Mouse (Mus musculus) heart, postnatal 0 days (tissue): ENCODE results near the gene Zbtb43. TPM values are rescaled to one million over a fixed set of nuclear protein-coding genes. Genes with fewer than 3 reads are reported as not detected.

Source experiments
- ATAC-seq: fragments of 200-750 bp; cut with Nextera tagmentation; 2 replicates; pipeline ENCODE4 v1.8.0; 2017; ENCODE audit warnings: low read depth, moderate number of reproducible peaks, moderate library complexity; ENCODE audit not compliant: insufficient read depth
- DNase-seq: peaks from one replicate; pipeline ENCODE4 v3.0.0-alpha.2; 2016; ENCODE audit warnings: low spot score
- H3K27ac ChIP-seq: fragments of 300-500 bp; sonication (generic); 2 replicates; pipeline ENCODE4 v1.5.1; 2014; ENCODE audit warnings: low read depth, mild to moderate bottlenecking
- H3K27me3 ChIP-seq: fragments of 300-500 bp; sonication (generic); 2 replicates; pipeline ENCODE4 v1.6.1; 2014; ENCODE audit warnings: low read length, mixed read lengths; ENCODE audit not compliant: control insufficient read depth, insufficient read depth
- H3K36me3 ChIP-seq: fragments of 300-500 bp; sonication (generic); replicated peaks from 2 replicates; pipeline ENCODE4 v1.6.1; 2014; ENCODE audit warnings: low read length, mixed read lengths; ENCODE audit not compliant: control insufficient read depth, insufficient read depth
- H3K4me1 ChIP-seq: fragments of 300-500 bp; sonication (generic); 2 replicates; pipeline ENCODE4 v1.6.1; 2014; ENCODE audit warnings: antibody characterized with exemption; ENCODE audit not compliant: control insufficient read depth, insufficient read depth
- H3K4me2 ChIP-seq: fragments of 300-500 bp; sonication (generic); 2 replicates; pipeline ENCODE4 v1.6.1; 2014; ENCODE audit warnings: low read depth, mild to moderate bottlenecking, low read length, moderate library complexity
- H3K4me3 ChIP-seq: fragments of 300-500 bp; sonication (generic); 2 replicates; pipeline ENCODE4 v1.5.1; 2014; ENCODE audit warnings: low read depth, low read length
- H3K9ac ChIP-seq: fragments of 300-500 bp; sonication (generic); replicated peaks from 2 replicates; pipeline ENCODE4 v1.6.1; 2014; ENCODE audit warnings: low read depth, low read length, mixed read lengths
- H3K9me3 ChIP-seq: fragments of 300-500 bp; sonication (generic); replicated peaks from 2 replicates; pipeline ENCODE4 v1.6.1; 2016; ENCODE audit warnings: low read length; ENCODE audit not compliant: control insufficient read depth
- CTCF ChIP-seq: IDR thresholded peaks from 2 replicates; pipeline ENCODE4 v1.5.1; 2016; ENCODE audit warnings: antibody characterized with exemption, control low read depth, low read depth
- EP300 ChIP-seq: IDR thresholded peaks from 2 replicates; pipeline ENCODE4 v1.6.1; 2016; ENCODE audit warnings: antibody characterized with exemption, low read depth
- WGBS: fragments of 180-500 bp; shearing (Covaris S2); extraction: QIAGEN DNeasy Blood & Tissue Kit; methylation state at CpG from one replicate; pipeline ENCODE4 v1.1.7; 2014; 5-methylcytosine and 5-hydroxymethylcytosine counted together
- polyA plus RNA-seq: library from polyadenylated mRNA; unstranded; fragments of >200 nt; fragmentation: Nextera tagmentation; extraction: Ambion mirVana; gene quantifications from 2 replicates; pipeline ENCODE4 v1.2.1, GENCODE M21; 2015
- total RNA-seq: library from RNA; depleted of rRNA; stranded (reverse); fragments of >200 nt; gene quantifications from 2 replicates; pipeline ENCODE4 v1.2.3, GENCODE M21; 2014; ENCODE audit warnings: low replicate concordance

The Zbtb43 gene
- total and polyA plus RNA-seq, 2 experiments from 2014 or later, result 11.8 to 12.3 TPM

DNA sequence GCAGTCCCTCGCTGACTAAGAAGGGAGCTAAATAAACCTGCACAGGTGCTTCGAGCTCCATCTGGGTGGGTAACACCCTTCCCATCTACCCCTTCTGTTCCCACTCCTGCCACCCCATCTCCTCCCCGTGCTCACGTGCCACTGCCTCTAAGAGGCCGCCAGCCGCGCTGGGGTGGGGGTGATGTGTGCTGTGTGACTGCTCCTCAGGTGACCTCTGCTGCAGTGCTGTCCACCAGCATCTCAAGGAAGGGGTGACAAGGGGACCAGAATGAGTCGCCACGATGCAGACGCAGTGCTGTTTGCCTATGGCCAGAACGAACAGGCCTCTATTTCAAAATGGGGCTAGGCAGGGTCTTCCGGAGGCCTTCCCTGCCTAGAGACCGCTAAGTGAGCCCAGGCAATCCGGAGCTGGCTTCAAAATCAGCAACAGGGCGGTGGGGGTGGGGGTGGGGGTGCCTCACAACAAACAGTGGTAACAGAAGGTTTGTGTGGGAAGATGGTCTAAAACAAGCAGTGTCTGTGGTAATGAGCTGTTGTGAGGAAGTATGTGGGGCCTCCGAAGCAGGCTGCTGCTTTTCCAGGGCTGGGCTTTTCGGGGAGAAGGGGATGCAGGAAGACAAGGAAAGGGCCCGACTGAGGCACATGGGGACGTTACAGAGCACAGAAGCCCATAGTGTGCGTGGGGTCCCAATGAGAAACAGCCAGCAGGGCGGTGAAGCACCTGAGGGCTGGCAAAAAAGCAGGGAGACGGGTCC, 19.1 kb downstream of the Zbtb43 start:
- ATAC-seq, result no peak
- Histone ChIP-seq H3K4me2 (no peak overlapping the region), H3K9ac (no peak overlapping the region), H3K4me3 (no peak overlapping the region), H3K27me3 (no peaks in the 10 kb centered on the region), H3K36me3 (peaks cover 43% of the 10 kb centered on the region), H3K9me3 (no peaks in the 10 kb centered on the region), H3K4me1 (peaks cover 30% of the 10 kb centered on the region), H3K27ac (no peak overlapping the region)
- WGBS, result 84% methylated on average over 22 of the region's 22 CpGs
- TF ChIP-seq CTCF, result no peak
- TF ChIP-seq EP300, result no peak
- DNase-seq, result no peak

DNA sequence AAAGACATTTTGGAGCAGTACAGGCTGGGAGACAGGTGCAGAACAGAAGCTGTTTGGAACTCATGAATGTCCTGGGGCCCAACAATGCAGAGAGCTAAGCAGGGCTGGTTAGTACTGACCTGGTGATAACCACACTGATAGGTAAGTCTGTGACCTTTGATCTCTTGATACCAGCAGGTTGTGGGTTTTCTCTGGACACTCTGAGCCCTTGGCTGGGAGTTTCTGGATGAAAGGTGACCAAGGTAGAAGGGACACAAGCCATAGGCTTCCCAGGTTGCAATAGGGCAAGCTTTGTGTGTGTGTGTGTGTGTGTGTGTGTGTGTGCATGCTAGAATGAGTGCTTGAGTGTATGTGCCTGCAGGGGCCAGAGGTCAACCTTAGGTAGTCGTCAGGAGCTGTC, 21.6 kb downstream of the Zbtb43 start:
- Histone ChIP-seq H3K4me1 (peaks cover 19% of the 10 kb centered on the region), H3K27me3 (no peaks in the 10 kb centered on the region), H3K27ac (no peak overlapping the region), H3K9me3 (no peaks in the 10 kb centered on the region), H3K36me3 (peaks cover 29% of the 10 kb centered on the region), H3K9ac (no peak overlapping the region), H3K4me2 (no peak overlapping the region), H3K4me3 (no peak overlapping the region)
- WGBS, result 36% methylated on average over 1 of the region's 1 CpGs
- ATAC-seq, result no peak
- TF ChIP-seq CTCF, result no peak
- DNase-seq, result no peak

DNA sequence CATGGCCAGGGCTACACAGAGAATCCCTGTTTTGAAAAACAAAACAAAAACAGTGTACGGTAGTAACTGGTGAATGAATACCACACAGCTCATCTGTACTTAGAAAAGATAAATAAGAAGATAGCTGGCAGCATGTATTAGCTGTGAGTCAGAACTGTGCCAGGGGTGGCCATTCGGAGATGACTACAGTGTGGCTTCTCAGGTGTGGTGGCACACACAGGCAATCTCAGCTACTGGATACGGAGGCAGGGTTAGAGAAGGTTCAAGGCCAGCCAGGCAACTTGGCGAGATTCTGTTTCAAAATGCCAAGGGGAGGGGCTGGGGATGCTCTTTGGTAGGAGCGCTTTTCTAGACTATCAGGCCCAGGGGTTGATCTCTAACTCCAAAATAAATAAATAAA, 22.6 kb downstream of the Zbtb43 start:
- 88% methylated on average over 5 of the region's 5 CpGs for WGBS
- DNase-seq (no peak), ATAC-seq (no peak)
- H3K27ac ChIP-seq, result no peak overlapping the region
- TF ChIP-seq EP300 (no peak), CTCF (no peak)
- no peak overlapping the region for H3K4me2 ChIP-seq
- H3K9me3 ChIP-seq, result no peaks in the 10 kb centered on the region
- no peaks in the 10 kb centered on the region for H3K27me3 ChIP-seq
- peaks cover 11% of the 10 kb centered on the region for H3K4me1 ChIP-seq
- no peak overlapping the region for H3K9ac ChIP-seq
- peaks cover 19% of the 10 kb centered on the region for H3K36me3 ChIP-seq
- H3K4me3 ChIP-seq, result no peak overlapping the region

DNA sequence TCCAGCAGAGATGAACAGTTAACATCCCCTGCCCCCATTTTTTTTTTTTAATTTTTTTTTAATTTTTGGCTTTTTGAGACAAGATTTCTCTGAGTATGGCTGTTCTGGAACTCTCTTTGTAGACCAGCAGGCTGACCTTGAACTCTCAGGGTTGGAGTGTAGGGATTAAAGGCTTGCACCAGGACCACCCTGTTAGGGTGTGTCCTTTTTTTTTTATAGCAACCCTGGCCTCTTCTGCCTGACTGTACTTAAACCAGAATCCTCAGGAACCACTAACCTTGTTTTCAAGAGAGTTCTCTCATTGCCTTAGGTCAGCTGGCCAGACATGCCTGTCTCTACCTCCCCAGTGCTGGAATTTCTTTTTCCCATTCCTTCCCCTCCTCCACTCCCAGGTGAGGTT, 23.5 kb downstream of the Zbtb43 start:
- peaks cover 11% of the 10 kb centered on the region for H3K36me3 ChIP-seq
- H3K4me2 ChIP-seq, result no peak overlapping the region
- peak overlapping the region; percentile 54 for H3K27ac ChIP-seq

DNA sequence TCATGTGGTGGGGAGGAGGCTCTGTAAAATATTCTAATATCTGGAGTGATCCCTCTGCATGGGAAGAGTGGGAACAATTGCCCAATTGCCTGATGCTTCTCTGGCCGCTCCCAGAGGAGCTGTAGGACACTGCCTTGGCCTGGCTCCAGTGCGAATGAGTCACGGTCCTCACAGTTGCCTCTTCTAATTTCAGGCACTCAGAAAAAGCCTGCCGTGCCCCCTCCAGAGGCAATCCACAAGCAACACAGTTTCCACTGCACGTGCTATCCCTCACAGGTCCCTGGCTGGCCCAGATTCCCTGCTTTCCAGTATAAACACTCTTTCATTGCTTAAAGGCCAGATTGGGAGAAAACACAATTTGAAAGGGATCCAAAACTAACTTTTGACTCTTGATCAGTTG, 24.0 kb downstream of the Zbtb43 start:
- peak; percentile 94 for DNase-seq
- no peak overlapping the region for H3K4me3 ChIP-seq
- no peaks in the 10 kb centered on the region for H3K27me3 ChIP-seq
- peaks cover 11% of the 10 kb centered on the region for H3K4me1 ChIP-seq
- no peak overlapping the region for H3K4me2 ChIP-seq
- no peak overlapping the region for H3K9ac ChIP-seq
- peak; percentile 84 for ATAC-seq
- no peaks in the 10 kb centered on the region for H3K9me3 ChIP-seq
- H3K36me3 ChIP-seq, result peaks cover 6% of the 10 kb centered on the region
- peak overlapping the region; percentile 54; the same call in 1 of the 2 replicates for H3K27ac ChIP-seq
- WGBS, result 5% methylated on average over 5 of the region's 5 CpGs
- TF ChIP-seq CTCF, result peak; percentile 35
- TF ChIP-seq EP300, result 0 out of 2 replicates have a peak, but pooled peaks have one; percentile 57

More for the DNA sequence above, 23.5 kb downstream of the Zbtb43 start:
- Histone ChIP-seq H3K9me3 (no peaks in the 10 kb centered on the region), H3K27me3 (no peaks in the 10 kb centered on the region), H3K4me1 (peaks cover 11% of the 10 kb centered on the region), H3K9ac (no peak overlapping the region), H3K4me3 (no peak overlapping the region)
- DNase-seq (no peak), ATAC-seq (no peak)
- no peak for TF ChIP-seq CTCF
- no peak for TF ChIP-seq EP300

DNA sequence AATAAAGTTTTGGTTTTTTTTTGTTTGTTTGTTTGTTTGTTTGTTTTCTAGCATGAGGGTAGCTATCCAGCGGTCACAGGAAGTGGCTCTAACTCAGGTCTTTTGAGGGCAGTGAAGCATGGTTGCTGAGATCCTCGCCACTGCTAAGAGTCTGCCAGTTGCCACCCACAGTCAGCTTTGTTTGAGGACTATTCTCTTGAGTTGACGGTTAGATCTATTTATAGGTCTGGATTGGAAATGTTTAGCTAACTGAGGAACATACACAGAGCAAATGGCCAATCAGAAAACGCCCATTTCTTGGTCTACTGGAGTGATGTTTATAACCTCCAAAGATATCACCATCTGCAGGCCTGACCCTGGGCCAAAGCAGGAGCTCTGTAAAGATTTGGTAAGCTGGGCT, 25.7 kb downstream of the Zbtb43 start:
- WGBS, result 38% methylated on average over 4 of the region's 4 CpGs
- TF ChIP-seq CTCF (no peak), EP300 (no peak)
- H3K9me3 ChIP-seq, result no peaks in the 10 kb centered on the region
- DNase-seq (peak; percentile 24), ATAC-seq (no peak)
- no peaks in the 10 kb centered on the region for H3K27me3 ChIP-seq
- H3K4me2 ChIP-seq, result no peak overlapping the region
- no peak overlapping the region for H3K9ac ChIP-seq
- H3K27ac ChIP-seq, result no peak overlapping the region
- H3K4me1 ChIP-seq, result peaks cover 11% of the 10 kb centered on the region
- H3K4me3 ChIP-seq, result no peak overlapping the region
- H3K36me3 ChIP-seq, result no peaks in the 10 kb centered on the region
